Mouse (Mus musculus): Measurements from ENCODE around the gene Ccdc32.

GRCm38 (mm10) chr2:119006886-119007285, 22.3 kb downstream of the Ccdc32 start:
- TF ChIP-seq CTCF (IDR thresholded peaks at IDR 0.05; ENCODE audit: low read depth, low read length): no peak
- TF ChIP-seq POLR2A (IDR thresholded peaks at IDR 0.05; ENCODE audit: borderline replicate concordance, low read depth, low read length): no peak
